Mouse (Mus musculus) liver, adult 2 months (tissue): ENCODE measurements around the gene Myo16.

Source experiments
- CTCF ChIP-seq: fragments of 200-500 bp; IDR thresholded peaks from 2 replicates; pipeline ENCODE4 v1.5.1; 2011; ENCODE audit warnings: low read depth, low read length, control low read depth
- POLR2A ChIP-seq: fragments of 200-500 bp; IDR thresholded peaks from 2 replicates; pipeline ENCODE4 v1.6.1; 2011; ENCODE audit warnings: low read length, control low read depth; ENCODE audit not compliant: insufficient read depth; ENCODE audit errors: extremely low read depth

DNA sequence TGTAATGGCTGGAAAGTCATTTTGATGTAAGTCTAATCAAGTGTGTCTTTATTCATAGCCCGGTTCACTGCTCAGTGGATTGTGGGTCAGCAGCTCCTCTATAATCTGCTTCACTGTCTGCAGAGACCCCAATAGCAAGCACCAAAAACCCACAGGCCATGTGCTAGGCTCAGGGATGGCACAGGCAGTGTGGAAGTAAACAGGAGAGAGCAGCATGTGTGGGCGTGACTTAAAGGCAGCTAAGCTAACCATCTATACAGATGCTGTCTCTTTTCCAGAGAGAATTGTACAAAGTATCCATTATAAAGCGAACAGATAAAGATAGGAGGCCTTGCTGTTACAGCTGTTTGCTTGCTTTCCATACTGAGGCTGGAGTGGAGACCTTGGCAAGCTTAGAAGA lies 358.4 kb downstream of the Myo16 start:
- TF ChIP-seq POLR2A, result no peak
- TF ChIP-seq CTCF, result no peak
